Mouse (Mus musculus): ENCODE measurements at regions not wholly inside any gene's neighbourhood (a gene's known extent, or its start where the extent isn't known, plus 50 kb on each side); places are given as distances from the start of the nearest gene placed in this dataset.

DNA sequence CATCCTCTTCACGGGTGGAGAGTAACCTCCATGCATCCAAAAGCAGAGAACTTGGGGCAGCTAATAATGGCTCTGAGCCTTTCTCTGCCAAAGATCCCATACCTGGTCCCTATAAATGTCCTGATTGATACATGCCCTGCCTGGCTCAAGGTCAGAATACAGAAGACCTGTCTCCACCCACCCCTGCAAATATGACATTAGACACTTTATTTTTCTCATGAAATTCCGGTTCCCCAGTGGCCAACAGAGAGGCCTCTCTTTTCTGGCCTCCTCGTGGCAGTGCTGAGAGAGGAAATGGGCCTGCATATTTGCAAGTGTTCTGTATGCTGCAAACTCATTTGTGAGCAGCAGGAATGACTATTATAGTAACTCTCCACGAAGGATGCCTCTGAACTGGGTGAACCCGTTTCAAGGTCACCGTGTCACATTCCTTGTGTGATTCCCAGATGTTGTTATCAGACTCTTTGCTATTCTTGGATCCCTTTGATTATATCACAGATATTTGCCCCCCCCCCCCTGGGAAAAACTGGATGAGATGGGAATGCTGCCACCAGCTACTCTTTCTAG is 188.4 kb upstream of the Ipo5 start:
- no peak for TF ChIP-seq CTCF (IDR thresholded peaks at IDR 0.05; ENCODE audit: low read depth)
- TF ChIP-seq EP300 (IDR thresholded peaks at IDR 0.05; ENCODE audit: low read depth) = no peak

Measured in liver, embryonic 14.5 days (tissue).